8 mouse cellular contexts compared by ENCODE assay signal in genomic region chr11:64079727-64080081, GRCm38 (mm10). TPM values are rescaled to one million over a fixed set of nuclear protein-coding genes. Genes with fewer than 3 reads are reported as not detected.
DNase-seq lines count a peak whose midpoint lies in the region; ATAC-seq lines count a peak whose summit lies in the region.

No protein-coding gene starts in this region.

- H3K27me3 ChIP-seq in lung, embryonic 15.5 days = no peaks in the 10 kb centered on the region
- no peaks in the 10 kb centered on the region for H3K27me3 ChIP-seq in embryonic facial prominence, embryonic 14.5 days (replicated peaks; ENCODE audit: control insufficient read depth, insufficient read depth, low read length)
- H3K27me3 ChIP-seq in limb, embryonic 11.5 days (ENCODE audit: control insufficient read depth, insufficient read depth, low read length) = no peaks in the 10 kb centered on the region
- H3K27me3 ChIP-seq in neural tube, embryonic 15.5 days (replicated peaks) = no peaks in the 10 kb centered on the region

- no peaks in the 10 kb centered on the region for H3K36me3 ChIP-seq in lung, embryonic 15.5 days
- peaks cover 3% of the 10 kb centered on the region; the same call in 1 of the 2 replicates for H3K36me3 ChIP-seq in embryonic facial prominence, embryonic 14.5 days (ENCODE audit: control insufficient read depth, insufficient read depth, low read length)
- H3K36me3 ChIP-seq in limb, embryonic 11.5 days (ENCODE audit: control insufficient read depth, insufficient read depth, low read length) = no peaks in the 10 kb centered on the region
- peaks cover 7% of the 10 kb centered on the region; the same call in 1 of the 2 replicates for H3K36me3 ChIP-seq in neural tube, embryonic 15.5 days

- H3K4me1 ChIP-seq in lung, embryonic 15.5 days = peaks cover 14% of the 10 kb centered on the region
- H3K4me1 ChIP-seq in embryonic facial prominence, embryonic 14.5 days (ENCODE audit: control insufficient read depth, insufficient read depth, low read length) = peaks cover 18% of the 10 kb centered on the region
- peaks cover 7% of the 10 kb centered on the region; the same call in 1 of the 2 replicates for H3K4me1 ChIP-seq in limb, embryonic 11.5 days (ENCODE audit: control insufficient read depth, insufficient read depth, low read length)
- peaks cover 17% of the 10 kb centered on the region for H3K4me1 ChIP-seq in neural tube, embryonic 15.5 days

- H3K9ac ChIP-seq in lung, embryonic 15.5 days = peak overlapping the region; percentile 91
- H3K9ac ChIP-seq in embryonic facial prominence, embryonic 14.5 days (ENCODE audit: low read depth, low read length) = peak overlapping the region; percentile 86
- H3K9ac ChIP-seq in limb, embryonic 11.5 days (ENCODE audit: low read length) = peak overlapping the region; percentile 82
- H3K9ac ChIP-seq in neural tube, embryonic 15.5 days (replicated peaks) = peak overlapping the region; percentile 78

- H3K4me2 ChIP-seq in lung, embryonic 15.5 days = peak overlapping the region; percentile 74
- peak overlapping the region; percentile 78 for H3K4me2 ChIP-seq in embryonic facial prominence, embryonic 14.5 days (ENCODE audit: low read depth, low read length)
- H3K4me2 ChIP-seq in limb, embryonic 11.5 days (ENCODE audit: low read depth, severe bottlenecking) = peak overlapping the region; percentile 74
- peak overlapping the region; percentile 57 for H3K4me2 ChIP-seq in neural tube, embryonic 15.5 days

- DNase-seq in lung, postnatal 4 days = no peak
- no peak for DNase-seq in embryonic facial prominence, embryonic 14.5 days (ENCODE audit: low spot score)
- DNase-seq in limb, embryonic 11.5 days (ENCODE audit: low spot score) = no peak
- no peak for DNase-seq in adrenal gland, postnatal 36 days
- DNase-seq in cerebellum, adult 9-10 months = no peak
- DNase-seq in thymus, postnatal 0 days (ENCODE audit: low spot score) = no peak

- ATAC-seq in lung, embryonic 15.5 days (ENCODE audit: borderline replicate concordance, extremely low read depth, low FRiP score, low TSS enrichment) = no peak
- ATAC-seq in embryonic facial prominence, embryonic 14.5 days (ENCODE audit: low read depth) = peak; percentile 64
- no peak for ATAC-seq in limb, embryonic 11.5 days (ENCODE audit: insufficient number of reproducible peaks, low FRiP score, low TSS enrichment, low read depth)
- peak; percentile 72; the same call in 1 of the 2 replicates for ATAC-seq in neural tube, embryonic 15.5 days (ENCODE audit: low FRiP score)

- H3K4me3 ChIP-seq in lung, embryonic 15.5 days = peak overlapping the region; percentile 85
- peak overlapping the region; percentile 81 for H3K4me3 ChIP-seq in embryonic facial prominence, embryonic 14.5 days (ENCODE audit: low read depth, low read length)
- H3K4me3 ChIP-seq in limb, embryonic 11.5 days (ENCODE audit: low read depth, low read length) = peak overlapping the region; percentile 83
- peak overlapping the region; percentile 95 for H3K4me3 ChIP-seq in neural tube, embryonic 15.5 days (replicated peaks)

- peak overlapping the region; percentile 93 for H3K27ac ChIP-seq in lung, embryonic 15.5 days
- peak overlapping the region; percentile 93 for H3K27ac ChIP-seq in embryonic facial prominence, embryonic 14.5 days (replicated peaks; ENCODE audit: low read depth, low read length)
- H3K27ac ChIP-seq in limb, embryonic 11.5 days (replicated peaks; ENCODE audit: low read depth, low read length) = peak overlapping the region; percentile 77
- peak overlapping the region; percentile 95 for H3K27ac ChIP-seq in neural tube, embryonic 15.5 days (replicated peaks)

- H3K9me3 ChIP-seq in lung, embryonic 15.5 days = no peaks in the 10 kb centered on the region
- no peaks in the 10 kb centered on the region for H3K9me3 ChIP-seq in embryonic facial prominence, embryonic 14.5 days (ENCODE audit: control insufficient read depth, low read length)
- H3K9me3 ChIP-seq in limb, embryonic 11.5 days (ENCODE audit: control insufficient read depth, low read length) = no peaks in the 10 kb centered on the region
- H3K9me3 ChIP-seq in neural tube, embryonic 15.5 days (replicated peaks) = no peaks in the 10 kb centered on the region

- 0% methylated on average over 8 of the region's 8 CpGs for WGBS in lung, embryonic 15.5 days
- 0% methylated on average over 8 of the region's 8 CpGs for WGBS in embryonic facial prominence, embryonic 14.5 days
- 2% methylated on average over 8 of the region's 8 CpGs for WGBS in limb, embryonic 11.5 days
- under 1% methylated on average over 8 of the region's 8 CpGs for WGBS in neural tube, embryonic 15.5 days

RNA-seq across cellular contexts. Expression of gene Cox10, which starts 0.4 kb away (rescaled TPM):
- polyA plus RNA-seq in lung, embryonic 15.5 days (2015; fragmentation: Nextera tagmentation; extraction: Ambion mirVana) = 20.5 and 21.4 TPM in 2 replicates
- 24.0 and 24.7 TPM in 2 replicates for polyA plus RNA-seq in embryonic facial prominence, embryonic 14.5 days (2014; fragmentation: Nextera tagmentation; extraction: Ambion mirVana)
- polyA plus RNA-seq in limb, embryonic 11.5 days (2014; fragmentation: Nextera tagmentation; extraction: Ambion mirVana) = 26.7 and 30.7 TPM in 2 replicates
- 24.0 and 30.2 TPM in 2 replicates for polyA plus RNA-seq in neural tube, embryonic 15.5 days (2015; fragmentation: Nextera tagmentation; extraction: Ambion mirVana)
- 10 to 100 TPM; 16.8 to 20.4 TPM for total RNA-seq in adrenal gland, postnatal 36 days (2021)
- polyA plus RNA-seq in thymus, postnatal 0 days (2015; fragmentation: Nextera tagmentation; extraction: Ambion mirVana) = 23.8 and 25.6 TPM in 2 replicates

Comparison
In these comparisons a context has a peak if more than half of its experiments do, and no peak if none do; other contexts are left out.
1. ATAC-seq: peak in embryonic facial prominence, embryonic 14.5 days (single experiment) and neural tube, embryonic 15.5 days (single experiment); none in lung, embryonic 15.5 days (single experiment) and limb, embryonic 11.5 days (single experiment).
2. Peak in every context shown above with its lines, with median percentiles within 50 percentile points of each other: H3K27ac ChIP-seq, H3K4me2 ChIP-seq, H3K4me3 ChIP-seq and H3K9ac ChIP-seq.